Mouse (Mus musculus): ENCODE data around the gene Arpp19.

- TF ChIP-seq POLR2A (IDR thresholded peaks at IDR 0.05; ENCODE audit: control insufficient read depth, extremely low read depth, insufficient read depth, low read length, poor library complexity) = no peak
- TF ChIP-seq CTCF (IDR thresholded peaks at IDR 0.05; ENCODE audit: borderline replicate concordance, control insufficient read depth, extremely low read depth, insufficient read depth, low read length, poor library complexity) = no peak
Observed at GRCm38 (mm10) chr9:75025689-75026088, 11.7 kb upstream of the Arpp19 start.

Data from thymus, adult 2 months (tissue).